Mouse (Mus musculus) inflammation-experienced regulatory T-cells, adult 6 months (primary cell): ENCODE data around the gene Oas1d. TPM values are rescaled to one million over a fixed set of nuclear protein-coding genes. Genes with fewer than 3 reads are reported as not detected.
"Not testable (repeated sequence)": the region's sequence is repeated elsewhere in the genome, so short reads cannot be mapped to it uniquely, and the experiment has no call there.

Source experiments
- ATAC-seq: one replicate; pipeline ENCODE4 v1.8.0; 2017
- polyA plus RNA-seq, 3 experiments: library from polyadenylated mRNA; unstranded; fragments of 100-300 nt; shearing (Covaris generic); gene quantifications; one replicate each; pipeline ENCODE4 v1.2.1; 2017

Oas1d gene
- polyA plus RNA-seq, 3 experiments from 2014 or later: not detected

DNA sequence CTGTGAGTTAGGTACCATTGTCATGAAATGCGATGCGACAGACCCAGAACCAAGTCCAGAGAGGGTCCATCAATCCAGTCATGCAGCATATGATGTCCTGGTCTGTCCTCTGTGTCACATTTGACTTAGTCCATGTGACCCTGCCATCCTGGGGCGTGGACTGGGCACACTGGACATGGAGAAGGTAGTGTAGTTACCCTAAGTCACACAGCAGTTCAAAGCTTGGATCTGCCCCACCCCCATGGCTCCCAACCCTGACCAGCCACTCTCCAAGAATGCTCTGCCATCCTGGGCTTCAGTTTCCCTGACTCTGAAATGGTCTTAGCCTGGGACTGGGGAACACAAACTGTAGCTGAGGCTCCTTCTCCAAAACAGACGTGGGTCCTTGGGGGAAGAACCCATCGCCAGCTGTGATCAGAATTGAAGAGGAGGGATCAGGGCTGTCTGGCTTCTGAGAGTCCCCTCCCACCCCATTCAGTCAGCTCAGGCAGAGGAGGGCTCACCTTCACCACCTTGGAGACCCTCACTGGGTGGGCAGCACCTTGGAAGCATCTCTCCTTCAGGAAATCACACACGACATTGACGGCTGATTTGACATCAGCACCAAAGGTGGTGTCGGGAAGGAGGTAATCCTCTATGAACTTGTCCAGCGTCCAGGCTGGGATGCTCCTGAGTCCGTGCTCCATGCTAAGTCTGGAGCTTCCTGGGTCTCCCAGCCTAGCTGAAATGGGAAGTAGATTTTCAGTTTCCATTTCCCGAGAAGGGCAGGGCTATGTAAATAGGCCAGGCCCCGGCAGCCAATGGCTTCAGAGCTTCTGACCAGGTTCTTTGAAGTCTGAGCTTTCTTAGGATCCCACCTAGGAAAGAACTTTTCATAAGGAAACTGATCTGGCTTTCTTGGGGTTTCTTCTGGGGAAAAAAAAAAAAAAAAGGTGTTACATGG, 7.3 kb upstream of the Oas1d start, which contains the start of gene Oas1a:
Gene Oas1a, minus strand, starts transcription at position 731 of the 943 bp plus-strand sequence.
- peak; percentile 54 for ATAC-seq

DNA sequence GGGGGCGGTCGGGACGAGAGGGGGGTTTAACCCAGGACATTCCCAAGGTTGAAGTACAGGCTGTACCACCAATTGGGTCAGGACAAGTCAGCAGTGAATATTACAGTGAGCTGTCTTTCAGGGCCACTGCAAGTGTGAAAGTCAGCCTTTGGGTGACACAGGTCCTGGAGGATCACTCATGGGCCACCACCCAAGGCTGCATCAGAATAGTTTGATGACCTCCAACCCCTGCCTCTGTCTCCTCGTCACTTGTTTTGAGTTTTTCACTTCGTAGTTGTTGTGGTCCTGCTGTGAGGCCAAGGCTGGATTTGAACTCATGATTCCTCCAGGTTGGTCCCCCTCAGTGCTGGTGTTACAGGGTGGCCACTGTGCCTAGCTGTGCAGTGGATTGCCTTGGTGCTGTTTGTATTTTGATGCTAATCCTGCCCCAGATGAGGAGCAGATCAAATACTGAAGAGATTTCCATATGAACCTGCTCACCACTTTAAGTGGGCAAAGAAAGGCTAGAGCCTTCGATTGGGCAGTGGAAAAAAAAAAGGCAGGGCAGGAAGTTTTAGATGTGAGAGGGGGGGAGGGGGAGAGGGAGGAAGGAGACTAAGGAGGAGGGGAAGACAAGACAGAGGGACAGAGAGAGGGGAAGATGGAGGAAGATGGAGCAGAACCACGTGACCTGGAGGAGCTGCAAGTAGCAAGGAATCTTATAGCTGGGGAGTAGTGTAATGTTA, 6.0 kb upstream of the Oas1d start:
- no peak for ATAC-seq

DNA sequence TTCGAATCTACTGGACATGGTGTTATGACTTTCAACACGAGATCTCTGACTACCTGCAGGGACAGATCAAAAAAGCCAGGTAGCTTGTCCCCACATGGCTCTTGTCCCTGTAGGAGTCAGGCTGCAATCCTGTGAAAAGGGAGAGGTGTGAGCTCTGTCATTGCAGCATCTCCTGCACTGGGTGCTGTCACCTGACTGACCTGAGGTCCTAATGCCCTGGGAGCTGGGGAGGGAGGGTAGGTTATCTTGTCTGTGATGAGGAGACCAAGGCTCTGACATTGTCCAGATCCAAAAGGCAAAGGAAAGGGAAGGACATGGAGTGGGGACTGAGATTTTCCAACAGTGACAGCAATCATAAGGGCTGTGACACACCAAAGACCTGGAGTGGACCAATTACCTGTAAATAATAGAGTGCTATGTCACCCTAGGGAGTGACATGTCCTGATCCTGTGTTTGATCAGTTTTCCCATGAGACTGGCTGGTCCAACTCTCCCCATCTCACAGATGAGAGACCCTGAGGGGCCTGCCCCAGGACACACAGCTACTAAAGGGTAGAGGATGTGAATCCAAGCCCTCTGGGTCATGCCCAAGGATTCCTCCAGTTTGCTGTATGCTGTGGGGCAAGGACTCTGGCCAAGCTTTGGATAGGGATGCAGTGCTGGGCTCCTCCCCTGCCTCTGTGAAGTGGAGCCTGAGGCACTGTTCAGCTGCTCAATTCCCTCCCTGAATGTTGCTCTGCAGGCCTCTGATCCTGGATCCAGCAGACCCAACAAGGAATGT, 5.0 kb downstream of the Oas1d start:
- ATAC-seq: not testable (repeated sequence)

DNA sequence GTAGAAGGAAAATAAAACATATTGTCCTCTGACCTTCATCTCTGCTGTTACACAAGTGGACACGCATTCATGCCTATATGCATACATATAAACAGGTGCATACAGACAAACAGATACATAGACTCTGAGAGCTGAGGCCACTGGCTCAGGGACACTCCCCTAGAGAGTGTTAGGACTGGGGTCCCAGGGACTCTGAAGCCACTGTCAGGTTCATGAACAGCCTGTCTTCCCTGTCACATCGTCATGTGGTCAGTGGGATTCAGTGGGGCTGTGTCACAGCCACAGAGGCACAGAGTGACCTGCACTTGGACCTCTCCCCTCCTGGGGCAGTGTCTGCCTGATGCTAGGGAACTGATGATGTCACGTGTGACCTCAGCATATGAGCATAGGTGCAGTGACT, 6.0 kb downstream of the Oas1d start:
- ATAC-seq: no peak

DNA sequence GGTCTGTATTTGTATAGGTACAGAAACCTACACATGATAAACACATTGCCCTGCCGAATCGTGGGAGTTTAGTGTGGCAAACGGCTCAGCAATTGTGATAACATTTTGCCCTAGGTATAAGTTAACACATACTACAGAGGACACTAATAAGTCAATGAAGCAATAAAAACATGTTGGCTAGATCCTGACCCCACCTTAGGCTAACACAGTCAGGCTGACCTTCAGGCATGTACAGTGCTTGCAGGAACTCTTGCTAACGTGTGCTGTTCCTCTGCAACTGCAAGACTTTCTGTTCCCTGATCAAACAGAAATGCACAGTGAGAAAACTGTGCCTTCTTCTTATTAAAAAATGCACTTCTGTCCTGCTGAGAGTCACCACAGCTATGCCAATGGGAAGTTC, 9.6 kb downstream of the Oas1d start:
- no peak for ATAC-seq

DNA sequence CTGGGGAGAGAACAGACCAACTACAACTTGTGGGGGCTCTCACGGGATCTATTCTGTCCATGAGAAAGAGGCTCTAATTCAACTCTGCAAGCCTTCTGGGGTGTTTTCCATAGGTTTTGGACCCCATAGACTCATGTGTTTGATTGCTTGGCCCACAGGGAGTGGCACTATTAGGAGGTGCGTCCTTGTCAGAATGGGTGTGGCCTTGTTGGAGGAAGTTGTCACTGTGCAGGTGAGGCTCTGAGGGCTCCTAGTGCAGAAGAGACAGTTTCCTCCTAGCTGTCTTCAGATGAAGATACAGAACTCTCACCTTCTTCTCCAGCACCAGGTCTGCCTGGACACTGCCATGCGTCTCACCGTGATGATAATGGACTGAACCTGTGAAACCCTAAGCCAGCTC, 10.2 kb downstream of the Oas1d start:
- ATAC-seq: not testable (repeated sequence)

DNA sequence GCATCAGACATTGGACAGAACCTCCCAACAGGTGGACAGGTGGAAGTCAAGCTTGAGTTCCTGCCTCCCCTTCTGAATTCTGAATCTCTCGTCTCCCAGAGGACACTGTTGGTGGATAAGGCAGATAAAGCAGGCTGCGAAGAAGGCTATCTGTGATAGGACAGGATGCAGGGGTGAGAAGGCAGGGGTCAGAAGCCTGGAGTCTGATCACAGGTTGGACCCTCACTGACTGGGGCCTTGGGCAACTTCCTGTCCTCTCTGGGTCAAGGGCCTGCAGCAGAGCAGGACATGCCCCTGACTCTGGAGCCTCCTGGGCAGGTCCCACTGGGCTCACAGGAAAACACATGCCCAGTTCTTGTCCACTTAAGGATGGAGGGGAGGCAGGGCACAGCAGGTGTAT, 12.0 kb downstream of the Oas1d start:
- not testable (repeated sequence) for ATAC-seq

DNA sequence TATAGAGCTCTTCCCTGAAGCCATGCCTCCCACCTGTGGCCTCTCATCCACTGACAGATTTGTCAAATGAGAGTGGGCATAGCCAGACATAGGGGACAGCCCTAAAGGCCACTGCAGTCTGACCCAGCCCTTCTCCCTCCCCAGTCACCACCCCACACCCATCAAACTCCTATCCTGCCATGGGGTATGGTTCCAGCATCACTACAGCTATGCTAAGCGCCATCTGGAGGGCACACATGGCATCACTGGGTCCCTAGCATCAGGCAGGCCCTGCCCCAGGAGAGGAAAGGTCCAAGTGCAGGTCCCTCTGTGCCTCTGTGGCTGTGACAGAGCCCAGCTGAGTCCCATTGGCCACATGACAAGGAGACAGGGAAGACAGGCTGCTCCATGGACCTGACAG, 12.7 kb downstream of the Oas1d start:
- no peak for ATAC-seq

DNA sequence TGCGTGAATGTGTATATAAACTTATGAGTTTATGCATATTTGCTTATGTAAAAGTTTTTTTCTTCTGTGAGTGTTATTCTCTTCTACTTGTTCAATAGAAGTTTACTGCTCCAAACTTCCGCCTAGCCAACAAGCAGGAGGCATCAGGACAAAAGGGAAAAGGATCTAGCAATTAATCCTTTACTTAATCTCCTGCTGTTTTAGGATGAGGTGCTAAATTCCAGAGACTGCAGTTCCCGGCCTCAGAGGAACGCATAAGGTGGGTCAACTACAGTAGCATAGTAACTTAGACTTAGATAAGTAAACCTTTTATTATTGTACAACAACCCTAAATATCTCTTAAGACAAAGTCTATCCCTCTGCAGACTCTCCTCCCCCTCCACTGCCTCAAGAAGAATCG, 19.6 kb downstream of the Oas1d start:
- ATAC-seq: no peak

DNA sequence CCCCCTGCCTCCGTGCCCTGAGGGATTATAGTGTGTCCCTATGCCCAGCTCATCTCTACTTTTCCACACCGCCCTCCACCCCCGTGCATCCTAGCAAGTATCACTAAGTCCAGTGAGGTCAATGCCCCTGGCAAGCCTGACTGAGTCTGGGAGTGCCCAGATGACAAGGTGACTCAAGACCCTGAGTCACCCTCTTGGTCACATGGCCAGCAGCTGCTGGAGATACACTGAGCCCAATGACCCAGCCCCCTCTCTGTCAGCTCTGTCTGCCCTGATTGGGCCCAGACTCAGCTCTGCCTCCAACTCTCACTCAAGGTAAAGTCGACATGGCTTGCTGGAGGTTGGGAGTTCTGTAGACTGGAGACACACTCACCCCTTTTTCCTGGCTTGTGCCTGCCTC, 23.5 kb downstream of the Oas1d start:
- no peak for ATAC-seq

DNA sequence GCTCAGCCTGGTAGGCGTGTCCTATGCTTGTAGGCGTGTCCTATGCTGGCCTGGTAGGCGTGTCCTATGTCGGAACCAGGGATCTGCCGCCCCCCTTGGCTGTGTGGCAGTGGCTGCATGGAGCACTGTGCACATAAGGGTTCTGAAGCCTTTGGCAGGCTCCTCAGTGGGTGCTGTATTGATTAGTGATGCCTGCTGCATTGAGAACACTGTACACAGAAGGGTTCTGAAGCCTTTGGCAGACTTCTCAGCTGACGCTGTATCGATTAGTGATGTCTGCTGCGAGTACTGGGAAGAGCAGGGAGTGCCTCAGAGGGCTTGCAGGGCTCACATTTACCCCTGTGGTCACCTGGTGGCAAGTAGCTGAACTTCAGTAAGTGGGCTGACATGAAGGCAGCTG, 24.2 kb downstream of the Oas1d start:
- no peak for ATAC-seq

DNA sequence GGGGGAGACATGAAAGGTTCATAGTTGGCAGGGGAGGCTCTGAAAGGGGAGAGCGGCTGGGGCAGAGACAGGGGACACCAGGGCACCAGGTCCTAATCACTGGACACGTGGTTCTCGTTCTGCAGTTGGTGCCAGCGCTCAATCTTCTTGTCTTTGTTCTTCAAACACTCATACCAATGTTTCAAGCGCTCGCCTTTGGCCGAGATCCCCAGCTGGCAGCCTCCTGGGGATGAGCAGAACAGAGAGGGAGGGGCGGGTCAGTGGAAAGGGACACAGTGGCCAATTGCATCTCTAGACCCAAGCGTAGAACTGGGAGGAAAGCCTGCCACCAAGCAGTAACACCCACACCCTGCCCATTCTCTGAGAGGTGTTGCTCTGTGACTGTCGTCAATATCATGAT, 27.7 kb downstream of the Oas1d start:
- no peak for ATAC-seq

DNA sequence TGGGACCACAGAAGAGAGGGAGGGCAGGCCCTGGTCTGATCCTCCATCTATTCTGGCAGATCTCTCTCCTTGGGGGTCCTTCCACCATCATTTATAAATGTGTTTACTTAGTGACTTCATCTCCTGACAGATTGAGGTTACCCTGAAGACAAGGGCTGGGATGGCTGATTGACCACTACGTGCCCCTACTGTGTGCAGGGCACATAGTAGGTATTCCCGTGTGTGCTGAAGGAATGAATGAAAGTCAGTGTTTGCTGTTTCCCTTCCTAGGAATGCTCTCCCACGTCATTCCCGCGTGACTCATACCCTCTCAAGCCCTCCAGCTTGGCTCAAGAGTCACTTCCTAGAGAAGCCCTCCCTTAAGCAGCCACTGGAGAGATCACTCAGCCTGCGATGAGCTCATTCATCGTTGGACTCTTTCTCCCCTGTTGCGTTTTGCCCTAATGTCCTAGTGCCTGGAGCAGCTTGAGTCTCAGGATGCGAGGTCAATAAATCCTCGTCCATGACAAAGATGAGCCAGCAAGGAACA, 38.0 kb downstream of the Oas1d start:
- ATAC-seq: no peak

DNA sequence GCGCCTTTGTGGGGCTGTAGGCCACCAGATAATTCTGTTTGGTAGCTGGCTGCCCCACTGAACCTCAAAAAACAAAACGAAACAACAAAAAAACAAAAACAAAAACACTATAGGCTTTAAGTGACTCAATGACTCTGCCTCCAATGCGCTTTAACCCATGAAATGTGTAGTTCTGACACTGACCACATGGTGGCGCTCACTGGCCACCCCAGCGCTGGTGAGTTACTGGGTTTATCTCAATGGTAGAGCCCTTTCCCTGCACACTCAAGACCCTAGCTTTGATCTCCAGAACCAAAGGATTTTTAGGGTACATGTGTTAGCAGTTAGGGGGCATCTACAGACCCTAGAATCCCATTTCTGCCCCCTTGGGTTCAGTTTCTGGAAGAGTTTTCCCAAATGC, 39.6 kb downstream of the Oas1d start:
- ATAC-seq: no peak

DNA sequence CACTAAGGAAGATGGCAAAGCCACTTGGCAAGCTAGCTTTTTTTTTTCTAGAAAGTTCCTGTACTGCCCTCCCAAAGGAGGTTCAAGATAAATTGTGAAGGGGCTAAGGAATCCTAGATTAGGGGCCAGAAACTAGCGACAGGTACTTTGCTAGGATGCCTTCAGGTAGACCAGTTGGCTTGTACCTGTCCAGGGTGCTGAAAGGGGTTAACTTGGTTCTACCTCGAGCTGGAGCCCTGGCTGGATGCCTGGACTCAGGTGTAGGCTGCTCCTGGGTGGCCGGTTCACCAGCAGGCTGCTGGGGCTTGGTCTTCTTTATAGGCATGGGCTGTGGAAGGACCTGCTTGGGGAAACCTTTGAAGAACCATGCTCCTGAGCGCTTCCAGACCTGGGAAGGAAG, 46.7 kb downstream of the Oas1d start:
- no peak for ATAC-seq

DNA sequence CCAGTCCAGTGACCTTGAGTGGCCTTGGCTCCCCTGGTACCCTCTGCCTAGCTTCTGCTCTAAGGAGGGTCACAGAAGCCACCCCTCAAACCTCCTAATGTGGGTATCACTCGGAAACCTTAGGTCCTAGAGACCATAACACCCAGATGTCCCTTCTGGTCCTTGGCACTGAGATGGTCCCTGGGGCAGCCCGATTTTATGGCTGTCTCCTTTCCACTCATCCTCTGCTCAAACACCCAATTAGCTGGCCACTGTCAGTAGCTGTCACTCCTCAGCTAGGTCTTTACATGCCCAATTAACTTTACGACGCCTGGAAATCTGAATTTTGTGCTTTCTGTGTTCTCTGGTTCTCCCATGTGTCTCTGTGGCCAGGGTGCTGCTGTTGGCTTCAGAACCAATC, 51.8 kb downstream of the Oas1d start:
- ATAC-seq: no peak

DNA sequence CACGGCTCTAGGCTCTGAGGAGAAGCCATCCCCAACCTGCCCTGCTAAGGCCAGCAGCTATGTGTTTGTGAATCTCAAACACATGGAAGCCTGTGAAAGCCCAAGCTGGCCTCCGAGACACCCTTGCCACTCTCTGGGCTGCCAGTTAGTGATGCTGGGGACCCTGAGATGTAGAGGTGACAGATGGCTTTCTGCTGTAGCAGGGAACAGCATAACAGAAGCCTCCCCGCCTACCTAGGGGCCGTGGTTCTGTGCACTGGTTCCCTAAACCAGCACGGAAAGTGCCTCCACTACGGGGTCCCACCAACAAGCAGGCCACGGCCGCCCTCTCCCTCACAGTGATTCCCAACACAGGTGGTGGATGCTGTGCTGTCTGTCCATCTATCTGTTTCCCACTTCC, 52.6 kb downstream of the Oas1d start:
- no peak for ATAC-seq

DNA sequence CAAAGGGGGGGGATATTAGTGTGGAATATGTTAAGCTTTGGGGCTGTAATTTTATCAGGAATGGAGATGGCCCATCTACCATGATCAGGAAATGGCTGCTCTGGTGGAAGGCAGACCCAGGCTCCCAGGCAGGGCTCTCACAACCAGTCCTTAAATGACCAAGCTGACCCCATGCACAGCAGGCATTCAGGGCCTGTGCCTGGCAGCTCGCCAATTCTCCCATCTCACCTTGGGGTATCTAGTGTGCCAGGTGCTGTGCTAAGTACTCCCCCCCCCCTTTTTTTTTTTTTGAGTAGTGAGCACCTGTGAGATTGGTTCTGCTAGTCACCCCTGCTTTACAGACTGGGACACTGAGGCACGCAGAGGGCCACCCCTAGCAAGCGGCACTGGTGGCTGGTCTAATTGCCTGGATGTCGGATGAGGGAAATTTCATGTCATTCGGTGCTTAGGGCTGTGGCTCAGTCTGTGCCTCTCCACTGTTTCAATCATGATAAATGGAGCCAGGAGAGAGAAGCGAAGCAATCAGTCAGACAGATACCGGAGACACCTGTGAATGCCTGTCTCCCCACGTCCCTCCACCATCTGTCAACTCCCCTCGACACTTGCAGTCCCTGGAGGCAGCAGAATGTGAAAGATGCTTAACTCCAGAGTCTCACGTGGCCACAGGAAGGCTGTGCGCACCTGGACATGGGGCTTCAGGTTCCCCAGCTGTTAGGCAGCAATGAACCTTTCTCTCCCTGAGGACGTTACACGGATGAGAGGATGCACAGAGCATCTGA, 53.2 kb downstream of the Oas1d start:
- no peak for ATAC-seq

DNA sequence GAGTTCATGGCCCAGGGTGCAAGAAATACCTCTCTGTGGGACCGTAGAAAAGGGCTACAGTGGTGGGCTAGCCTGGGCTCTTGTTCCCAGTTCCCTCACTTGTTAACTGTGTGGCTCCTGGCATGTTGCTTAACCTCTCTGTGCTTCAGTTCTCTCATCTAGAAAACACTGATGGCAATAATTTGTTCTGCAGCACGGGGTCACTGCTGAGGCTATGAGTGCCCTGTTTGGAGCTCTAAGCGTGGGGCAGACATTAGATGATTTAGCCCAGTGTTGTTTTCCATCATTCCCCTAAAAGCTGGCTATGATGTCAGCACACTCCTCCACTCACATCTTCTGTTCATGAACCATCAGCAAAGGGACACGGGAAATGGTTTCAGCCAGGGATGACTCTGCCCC, 53.8 kb downstream of the Oas1d start:
- no peak for ATAC-seq

DNA sequence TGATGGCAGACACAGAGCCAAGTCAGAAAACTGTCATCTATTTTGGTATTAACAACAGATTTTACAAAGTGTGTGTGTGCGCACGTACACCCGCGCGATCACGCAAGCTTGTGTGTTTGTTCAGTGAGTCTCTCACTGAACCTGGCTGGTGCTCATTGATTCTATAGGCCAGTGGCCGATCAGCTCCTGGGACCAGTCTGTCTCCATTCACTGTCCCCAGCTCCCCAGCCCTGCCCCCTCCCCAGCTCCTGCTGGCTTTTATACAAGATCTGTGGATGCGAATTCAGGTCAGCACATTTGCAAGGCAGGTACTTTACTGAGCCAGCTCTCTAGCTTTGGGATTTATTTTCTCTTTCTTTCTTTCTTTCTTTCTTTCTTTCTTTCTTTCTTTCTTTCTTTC, 54.5 kb downstream of the Oas1d start:
- no peak for ATAC-seq

DNA sequence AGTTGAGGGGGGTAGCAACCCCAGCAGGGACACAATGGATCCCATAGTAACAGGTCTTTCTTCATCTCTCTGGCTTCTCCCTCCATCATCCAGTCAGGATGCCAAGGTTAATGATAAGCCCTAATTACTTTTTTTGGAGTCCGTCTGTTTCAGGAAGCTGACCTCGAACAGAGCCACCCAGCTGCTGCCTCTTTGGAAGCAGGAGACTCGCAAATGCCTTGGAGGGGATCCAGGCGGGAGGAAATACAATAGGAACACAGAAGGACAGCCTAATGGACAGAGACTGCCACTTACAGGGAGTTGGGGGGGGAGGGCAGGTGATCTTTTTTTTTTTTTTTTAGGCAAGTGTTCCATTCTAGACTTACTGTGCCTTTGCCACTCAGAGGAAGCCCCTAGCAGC, 55.4 kb downstream of the Oas1d start:
- no peak for ATAC-seq
